Comparison of ENCODE assay signal across 27 mouse cellular contexts in genomic region chr5:123011705-123012104, GRCm38 (mm10). TPM values are rescaled to one million over a fixed set of nuclear protein-coding genes. Genes with fewer than 3 reads are reported as not detected.
"Had no signal": no experiment of that assay in that cellular context is flagged by ENCODE, and none has a peak within 500 bp of the region (broad histone marks: within the 10 kb centered on the region; RNA-seq: fewer than 3 reads in every experiment).

No protein-coding gene starts in this region.

- H3K27me3 ChIP-seq: midbrain, embryonic 12.5 days; neural tube, embryonic 13.5 days; neural tube, embryonic 15.5 days had no signal

- H3K9me3 ChIP-seq: midbrain, embryonic 10.5 days; midbrain, embryonic 12.5 days; neural tube, embryonic 13.5 days; neural tube, embryonic 15.5 days had no signal

- ATAC-seq: midbrain, embryonic 16.5 days had no signal

- H3K4me3 ChIP-seq: midbrain, embryonic 10.5 days; midbrain, embryonic 12.5 days; myocyte; neural tube, embryonic 13.5 days; neural tube, embryonic 15.5 days had no signal

- H3K9ac ChIP-seq: lung, embryonic 14.5 days; midbrain, embryonic 12.5 days; neural tube, embryonic 13.5 days; neural tube, embryonic 15.5 days had no signal

- DNase-seq: lung, adult 18-20 months; lung, embryonic 14.5 days; lung, postnatal 10 days; lung, postnatal 36 days; midbrain, embryonic 14.5 days; retina, postnatal 1 day; right cerebral cortex, adult 18-20 months; right cerebral cortex, postnatal 25 days; right cerebral cortex, postnatal 4 days; spleen, adult 18-20 months; thymus, adult 2 months; thymus, postnatal 25 days; thymus, postnatal 4 days had no signal

- H3K27ac ChIP-seq: macrophage; midbrain, embryonic 10.5 days; midbrain, embryonic 12.5 days; neural tube, embryonic 13.5 days; neural tube, embryonic 15.5 days had no signal

- H3K36me3 ChIP-seq: midbrain, embryonic 10.5 days; midbrain, embryonic 12.5 days; neural tube, embryonic 13.5 days; neural tube, embryonic 15.5 days had no signal

- H3K4me2 ChIP-seq: lung, embryonic 14.5 days; midbrain, embryonic 12.5 days; neural tube, embryonic 13.5 days; neural tube, embryonic 15.5 days had no signal

RNA-seq across cellular contexts. Expression of gene Morn3, which starts 35.1 kb away (rescaled TPM):
- total RNA-seq: megakaryocyte, adult 5-6 weeks; megakaryocyte-erythroid progenitor cell, adult 5-6 weeks had no signal
- polyA plus RNA-seq: liver, embryonic 16.5 days; lung, embryonic 14.5 days; macrophage; midbrain, embryonic 12.5 days; midbrain, embryonic 14.5 days; myocyte; neural tube, embryonic 11.5 days; small intestine, adult 2 months; stomach, embryonic 14.5 days; urinary bladder, adult 2 months had no signal
